Mouse (Mus musculus) spleen, adult 12 weeks (tissue): ENCODE measurements around the gene Sumf2.
"Not testable (repeated sequence)": the region's sequence is repeated elsewhere in the genome, so short reads cannot be mapped to it uniquely, and the experiment has no call there.

Experiments used
- DNase-seq: peaks from one replicate; pipeline ENCODE4 v3.0.0; 2022; ENCODE audit warnings: low spot score

The Sumf2 gene

GRCm38 (mm10) chr5:129846752-129847557, at the start of gene Sumf2:
TSS of gene Sumf2 (plus strand) at chr5:129846986.
- peak; percentile 88 for DNase-seq

- DNase-seq: no peak
Observed at GRCm38 (mm10) chr5:129844848-129845247, 1.9 kb upstream of the Sumf2 start.

GRCm38 (mm10) chr5:129847558-129847820, 703 bp downstream of the Sumf2 start:
- DNase-seq: no peak

- DNase-seq: no peak
Observed at GRCm38 (mm10) chr5:129855163-129855562, 8.4 kb downstream of the Sumf2 start.

- no peak for DNase-seq
Observed at GRCm38 (mm10) chr5:129856414-129856813, 9.6 kb downstream of the Sumf2 start.

GRCm38 (mm10) chr5:129862325-129862724, 15.5 kb downstream of the Sumf2 start:
- DNase-seq: no peak

- no peak for DNase-seq
Observed at GRCm38 (mm10) chr5:129864467-129864866, 17.7 kb downstream of the Sumf2 start.

GRCm38 (mm10) chr5:129865841-129866240, 19.1 kb downstream of the Sumf2 start:
- no peak for DNase-seq

GRCm38 (mm10) chr5:129869238-129869995, 22.6 kb downstream of the Sumf2 start:
- DNase-seq: no peak

- no peak for DNase-seq
Observed at GRCm38 (mm10) chr5:129871238-129871637, 24.5 kb downstream of the Sumf2 start.

GRCm38 (mm10) chr5:129873942-129874341, 27.2 kb downstream of the Sumf2 start:
- no peak for DNase-seq

GRCm38 (mm10) chr5:129875098-129875497, 28.3 kb downstream of the Sumf2 start:
- DNase-seq: no peak

- no peak for DNase-seq
Observed at GRCm38 (mm10) chr5:129877731-129878455, 31.1 kb downstream of the Sumf2 start.

- DNase-seq: no peak
Observed at GRCm38 (mm10) chr5:129878946-129879345, 32.2 kb downstream of the Sumf2 start.

- no peak for DNase-seq
Observed at GRCm38 (mm10) chr5:129879888-129880287, 33.1 kb downstream of the Sumf2 start.

GRCm38 (mm10) chr5:129886271-129886670, 39.5 kb downstream of the Sumf2 start:
- peak; percentile 31 for DNase-seq

GRCm38 (mm10) chr5:129886911-129887636, 40.3 kb downstream of the Sumf2 start, which contains the start of gene Chchd2:
TSS of gene Chchd2 (minus strand) at chr5:129887470.
- DNase-seq: peak; percentile 85

- DNase-seq: not testable (repeated sequence)
Observed at GRCm38 (mm10) chr5:129890390-129890789, 43.6 kb downstream of the Sumf2 start.

GRCm38 (mm10) chr5:129895198-129896088, 48.7 kb downstream of the Sumf2 start, which contains the start of gene Zbed5:
TSS of gene Zbed5 (plus strand) at chr5:129895723.
- DNase-seq: peak; percentile 75

- no peak for DNase-seq
Observed at GRCm38 (mm10) chr5:129898449-129898848, 51.7 kb downstream of the Sumf2 start, which contains the start of gene Phkg1. TSS of gene Phkg1 (minus strand) at chr5:129898549.

- no peak for DNase-seq
Observed at GRCm38 (mm10) chr5:129907775-129908174, 61.0 kb downstream of the Sumf2 start.
